Mouse (Mus musculus): ENCODE measurements at regions not wholly inside any gene's neighbourhood (a gene's known extent, or its start where the extent isn't known, plus 50 kb on each side); places are given as distances from the start of the nearest gene placed in this dataset.

DNA sequence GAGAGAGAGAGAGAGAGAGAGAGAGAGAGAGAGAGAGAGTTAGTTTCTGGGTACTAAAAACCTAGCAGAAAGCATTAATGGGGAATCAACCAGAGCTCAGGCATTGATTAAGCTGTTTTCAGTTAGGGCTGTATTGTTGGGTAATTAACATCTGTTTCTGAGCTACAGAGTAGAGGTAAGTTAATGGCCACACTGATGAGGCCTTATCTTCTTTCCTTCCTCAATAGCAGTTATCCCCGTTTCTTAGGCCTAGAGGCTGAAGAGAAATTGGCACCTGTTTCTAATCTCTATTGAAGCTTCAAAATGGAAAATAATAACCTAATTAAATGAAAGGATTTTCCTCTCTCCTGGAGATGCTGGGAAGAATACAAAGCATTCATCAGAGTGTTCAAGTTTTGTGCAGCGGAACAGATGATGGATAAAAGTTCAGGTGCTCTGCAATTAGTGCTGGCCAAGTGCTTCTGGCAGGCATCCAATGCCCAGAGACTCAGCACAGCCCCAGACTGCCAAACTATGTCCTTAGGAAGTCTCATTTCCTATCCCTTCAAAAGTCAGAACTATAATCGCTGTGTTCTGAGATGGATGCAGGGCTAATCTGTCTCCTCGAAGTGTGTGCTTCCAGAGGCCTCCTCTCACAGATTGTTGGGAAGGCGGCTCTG lies 459.1 kb downstream of the Nsun3 start:
- H3K9me3 ChIP-seq = no peaks in the 10 kb centered on the region
- no peak overlapping the region for H3K4me3 ChIP-seq
- no peaks in the 10 kb centered on the region for H3K4me1 ChIP-seq
- H3K4me2 ChIP-seq (replicated peaks) = no peak overlapping the region
- 65% methylated on average over 5 of the region's 5 CpGs for WGBS
- no peaks in the 10 kb centered on the region for H3K36me3 ChIP-seq
- no peaks in the 10 kb centered on the region for H3K27me3 ChIP-seq
- no peak overlapping the region for H3K9ac ChIP-seq (replicated peaks)
- ATAC-seq (ENCODE audit: low FRiP score, low read depth) = no peak
- H3K27ac ChIP-seq (replicated peaks) = no peak overlapping the region

DNA sequence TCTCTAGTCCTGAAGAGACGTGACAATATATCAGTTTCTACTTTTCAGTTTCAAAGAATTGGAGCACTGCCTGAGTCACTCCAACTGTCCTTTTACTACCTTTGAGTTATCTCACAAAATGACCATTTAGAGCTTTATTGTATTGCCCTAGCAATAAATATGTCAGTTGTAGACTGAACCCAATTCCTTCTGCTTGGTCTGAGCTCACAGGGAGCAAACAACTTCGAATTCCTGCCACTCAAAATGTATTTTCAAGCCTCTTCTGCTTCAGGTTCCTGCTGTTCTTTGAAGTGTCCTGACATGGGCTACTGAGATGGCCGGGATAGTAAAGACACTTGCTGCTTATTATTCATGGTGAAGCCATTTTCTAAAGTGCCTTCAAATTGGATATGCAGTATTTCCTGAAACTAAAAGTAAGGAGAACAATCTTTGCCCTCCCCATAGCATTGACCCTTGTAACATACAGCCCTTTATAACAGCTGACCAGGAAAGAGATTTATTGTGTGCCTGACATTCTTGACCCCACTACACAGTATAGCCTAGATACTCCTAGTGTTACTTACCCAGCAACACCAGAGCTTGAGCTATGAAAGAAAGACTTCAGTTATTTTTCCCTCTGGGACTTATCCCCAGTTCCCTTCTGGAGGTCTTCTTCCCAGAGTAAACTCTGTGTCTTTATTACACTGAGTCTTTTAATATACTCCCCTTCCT lies 460.9 kb downstream of the Nsun3 start:
- no peak overlapping the region for H3K4me3 ChIP-seq
- no peaks in the 10 kb centered on the region for H3K27me3 ChIP-seq
- no peaks in the 10 kb centered on the region for H3K36me3 ChIP-seq
- H3K9ac ChIP-seq (replicated peaks) = no peak overlapping the region
- H3K4me1 ChIP-seq = no peaks in the 10 kb centered on the region
- no peak overlapping the region for H3K27ac ChIP-seq (replicated peaks)
- WGBS = 73% methylated on average over 3 of the region's 3 CpGs
- H3K4me2 ChIP-seq (replicated peaks) = no peak overlapping the region
- no peak for ATAC-seq (ENCODE audit: low FRiP score, low read depth)
- no peaks in the 10 kb centered on the region for H3K9me3 ChIP-seq

DNA sequence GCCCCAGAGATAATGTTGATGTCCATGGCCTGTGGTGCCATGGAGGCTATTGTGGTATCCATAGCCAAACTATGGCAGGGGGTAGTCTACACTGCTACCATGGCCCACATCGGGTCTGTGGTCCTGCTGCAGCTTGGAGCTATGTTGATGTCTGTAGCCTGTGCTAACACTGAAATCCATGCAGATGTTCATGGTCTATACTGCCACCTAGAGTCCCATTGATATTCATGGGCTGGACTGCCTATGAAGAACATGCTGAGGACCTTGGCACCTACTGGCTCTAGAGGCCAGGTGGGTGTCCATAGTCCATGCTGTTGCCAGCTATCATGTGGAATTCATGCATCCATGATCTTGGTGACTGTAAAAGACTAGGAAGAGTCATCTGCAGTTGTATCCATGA lies 463.8 kb downstream of the Nsun3 start:
- no peaks in the 10 kb centered on the region for H3K4me1 ChIP-seq
- no peak overlapping the region for H3K4me2 ChIP-seq (replicated peaks)
- no peaks in the 10 kb centered on the region for H3K36me3 ChIP-seq
- no peak overlapping the region for H3K9ac ChIP-seq (replicated peaks)
- no peaks in the 10 kb centered on the region for H3K9me3 ChIP-seq
- 65% methylated on average over 1 of the region's 1 CpGs for WGBS
- no peak overlapping the region for H3K27ac ChIP-seq (replicated peaks)
- no peaks in the 10 kb centered on the region for H3K27me3 ChIP-seq
- no peak overlapping the region for H3K4me3 ChIP-seq
- ATAC-seq (ENCODE audit: low FRiP score, low read depth) = 0 out of 2 replicates have a peak, but pooled peaks have one; percentile 27

DNA sequence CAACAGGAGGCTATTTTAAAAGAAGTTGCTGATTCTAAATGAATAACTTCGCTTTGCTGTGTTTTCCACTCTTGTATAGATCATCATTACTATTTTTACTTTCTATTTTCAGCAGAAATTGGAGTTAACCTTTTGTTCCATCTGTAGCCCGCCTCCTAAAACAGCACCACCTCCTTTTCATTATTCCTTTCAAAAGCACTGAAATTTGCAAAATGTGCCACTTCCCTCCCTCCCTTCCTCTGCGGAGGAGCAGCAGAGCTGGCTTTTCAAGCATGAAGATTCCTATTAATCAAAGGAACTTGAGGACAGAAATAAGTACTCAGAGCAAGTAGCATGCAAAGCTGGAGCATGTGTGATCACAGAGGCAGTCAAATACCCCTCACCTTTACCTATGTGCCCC lies 497.7 kb downstream of the Nsun3 start:
- H3K4me2 ChIP-seq (replicated peaks) = no peak overlapping the region
- no peak overlapping the region for H3K9ac ChIP-seq (replicated peaks)
- H3K36me3 ChIP-seq = no peaks in the 10 kb centered on the region
- ATAC-seq (ENCODE audit: low FRiP score, low read depth) = no peak
- H3K4me3 ChIP-seq = no peak overlapping the region
- no peak overlapping the region for H3K27ac ChIP-seq (replicated peaks)
- WGBS = 64% methylated on average over 3 of the region's 3 CpGs
- no peaks in the 10 kb centered on the region for H3K9me3 ChIP-seq
- H3K27me3 ChIP-seq = no peaks in the 10 kb centered on the region
- H3K4me1 ChIP-seq = no peaks in the 10 kb centered on the region
